Mouse (Mus musculus) midbrain, embryonic 11.5 days (tissue): ENCODE measurements around the gene Gsk3a. TPM values are rescaled to one million over a fixed set of nuclear protein-coding genes. Genes with fewer than 3 reads are reported as not detected.

Experiments
- ATAC-seq: fragments of 200-750 bp; cut with Nextera tagmentation; 2 replicates; pipeline ENCODE4 v1.8.0; 2017; ENCODE audit warnings: moderate TSS enrichment, moderate library complexity; ENCODE audit not compliant: low FRiP score
- DNase-seq: peaks from one replicate; pipeline ENCODE4 v3.0.0; 2015; ENCODE audit warnings: low spot score; ENCODE audit errors: missing footprints
- H3K27ac ChIP-seq: fragments of 300-500 bp; sonication (generic); 2 replicates; pipeline ENCODE4 v1.5.1; 2014; ENCODE audit warnings: low read depth, low read length
- H3K27me3 ChIP-seq: fragments of 300-500 bp; sonication (generic); 2 replicates; pipeline ENCODE4 v1.6.1; 2014; ENCODE audit warnings: mild to moderate bottlenecking, low read length, moderate library complexity, mixed read lengths; ENCODE audit not compliant: control insufficient read depth, insufficient read depth
- H3K36me3 ChIP-seq: fragments of 300-500 bp; sonication (generic); 2 replicates; pipeline ENCODE4 v1.6.1; 2014; ENCODE audit warnings: mild to moderate bottlenecking, low read length, moderate library complexity, mixed read lengths; ENCODE audit not compliant: control insufficient read depth, insufficient read depth
- H3K4me1 ChIP-seq: fragments of 300-500 bp; sonication (generic); 2 replicates; pipeline ENCODE4 v1.6.1; 2014; ENCODE audit warnings: low read length; ENCODE audit not compliant: control insufficient read depth, insufficient read depth
- H3K4me2 ChIP-seq: fragments of 300-500 bp; sonication (generic); 2 replicates; pipeline ENCODE4 v1.6.1; 2014; ENCODE audit warnings: mild to moderate bottlenecking, moderate library complexity
- H3K4me3 ChIP-seq: fragments of 300-500 bp; sonication (generic); 2 replicates; pipeline ENCODE4 v1.5.1; 2014; ENCODE audit warnings: low read depth, low read length
- H3K9ac ChIP-seq: fragments of 300-500 bp; sonication (generic); 2 replicates; pipeline ENCODE4 v1.6.1; 2014; ENCODE audit warnings: low read length
- H3K9me3 ChIP-seq: fragments of 300-500 bp; sonication (generic); 2 replicates; pipeline ENCODE4 v1.6.1; 2016; ENCODE audit warnings: low read length; ENCODE audit not compliant: control insufficient read depth
- WGBS: fragments of 180-500 bp; shearing (Covaris S2); extraction: QIAGEN DNeasy Blood & Tissue Kit; methylation state at CpG from one replicate; pipeline ENCODE4 v1.1.7; 2014; 5-methylcytosine and 5-hydroxymethylcytosine counted together
- polyA plus RNA-seq: library from polyadenylated mRNA; unstranded; fragments of >200 nt; fragmentation: Nextera tagmentation; extraction: Ambion mirVana; gene quantifications from 2 replicates; pipeline ENCODE4 v1.2.1, GENCODE M21; 2014

Gsk3a gene
- 12.8 and 14.6 TPM in 2 replicates for polyA plus RNA-seq

DNA sequence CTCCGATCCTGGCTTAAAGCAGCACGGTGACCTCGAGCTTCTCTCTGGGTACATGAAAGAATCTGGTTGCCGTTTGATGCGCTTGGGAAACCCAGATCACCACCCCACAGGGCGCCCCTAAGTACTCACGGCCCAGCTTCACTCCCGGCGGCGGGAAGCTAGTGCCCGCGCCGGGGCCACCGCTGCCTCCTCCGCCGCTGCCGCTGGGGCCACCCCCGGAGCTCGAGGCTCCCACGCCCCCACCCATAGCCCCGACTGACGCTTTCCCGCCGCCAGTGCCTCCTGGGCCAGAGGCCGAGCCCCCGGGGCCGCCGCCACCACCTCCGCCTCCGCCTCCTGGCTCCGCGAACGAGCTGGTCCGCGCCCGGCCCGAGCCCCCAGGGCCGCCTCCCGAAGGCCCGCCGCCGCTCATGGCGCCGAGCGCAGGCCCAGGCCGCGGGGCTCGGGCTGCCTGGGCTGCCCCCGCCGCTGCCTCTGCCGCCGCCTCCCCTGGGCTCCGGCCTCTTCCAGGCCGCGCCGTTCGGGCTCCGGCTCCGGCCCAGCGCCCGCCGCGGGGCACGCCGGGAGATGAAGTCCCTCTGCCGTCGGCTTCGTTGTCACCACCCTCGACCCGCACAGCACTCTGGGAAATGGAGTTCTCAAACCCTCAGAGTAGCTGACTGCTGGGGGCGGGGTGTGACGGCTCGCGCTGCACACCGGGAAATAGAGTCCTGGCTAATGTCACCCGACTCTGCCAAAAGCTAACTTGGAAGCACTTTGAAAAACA lies at the start of gene Gsk3a:
Gene Gsk3a (minus strand): TSS at position 603 of the 766 bp plus-strand sequence.
- H3K4me3 ChIP-seq = peak within 1 kb of the TSS; percentile 96
- peak within 1 kb of the TSS; percentile 52 for H3K27ac ChIP-seq
- WGBS = under 1% methylated on average over 59 of the region's 76 CpGs
- H3K9me3 ChIP-seq = no peaks in the 10 kb centered on the region
- H3K36me3 ChIP-seq = peaks cover 8% of the 10 kb centered on the region
- peak within 1 kb of the TSS; percentile 97 for H3K9ac ChIP-seq
- H3K4me1 ChIP-seq = peaks cover 15% of the 10 kb centered on the region
- DNase-seq (peak; percentile 92), ATAC-seq (peak; percentile 86)
- H3K4me2 ChIP-seq = peak within 1 kb of the TSS; percentile 71
- no peaks in the 10 kb centered on the region for H3K27me3 ChIP-seq

DNA sequence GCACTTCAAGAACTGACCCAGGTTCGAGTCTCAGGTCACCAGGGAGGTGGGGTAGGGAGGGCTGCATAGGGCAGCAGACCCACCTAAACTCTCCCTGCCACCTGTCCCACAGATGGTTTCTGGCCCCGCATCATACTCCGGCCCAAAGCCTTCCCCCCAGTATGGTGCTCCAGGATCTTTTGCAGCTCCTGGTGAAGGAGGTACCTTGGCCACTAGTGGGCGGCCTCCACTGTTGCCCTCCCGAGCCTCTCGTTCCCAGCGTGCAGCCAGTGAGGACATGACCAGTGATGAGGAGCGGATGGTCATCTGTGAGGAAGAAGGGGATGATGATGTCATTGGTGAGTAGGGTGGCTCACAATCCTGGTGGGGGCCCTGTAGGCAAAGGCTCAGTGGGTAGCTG lies 49.3 kb upstream of the Gsk3a start:
- ATAC-seq (no peak), DNase-seq (no peak)
- Histone ChIP-seq H3K4me1 (peaks cover 20% of the 10 kb centered on the region), H3K9ac (no peak overlapping the region), H3K4me3 (no peak overlapping the region), H3K27me3 (no peaks in the 10 kb centered on the region), H3K9me3 (peaks cover 3% of the 10 kb centered on the region; the same call in 1 of the 2 replicates), H3K36me3 (peaks cover 53% of the 10 kb centered on the region), H3K4me2 (no peak overlapping the region), H3K27ac (no peak overlapping the region)
- WGBS = 85% methylated on average over 8 of the region's 8 CpGs

DNA sequence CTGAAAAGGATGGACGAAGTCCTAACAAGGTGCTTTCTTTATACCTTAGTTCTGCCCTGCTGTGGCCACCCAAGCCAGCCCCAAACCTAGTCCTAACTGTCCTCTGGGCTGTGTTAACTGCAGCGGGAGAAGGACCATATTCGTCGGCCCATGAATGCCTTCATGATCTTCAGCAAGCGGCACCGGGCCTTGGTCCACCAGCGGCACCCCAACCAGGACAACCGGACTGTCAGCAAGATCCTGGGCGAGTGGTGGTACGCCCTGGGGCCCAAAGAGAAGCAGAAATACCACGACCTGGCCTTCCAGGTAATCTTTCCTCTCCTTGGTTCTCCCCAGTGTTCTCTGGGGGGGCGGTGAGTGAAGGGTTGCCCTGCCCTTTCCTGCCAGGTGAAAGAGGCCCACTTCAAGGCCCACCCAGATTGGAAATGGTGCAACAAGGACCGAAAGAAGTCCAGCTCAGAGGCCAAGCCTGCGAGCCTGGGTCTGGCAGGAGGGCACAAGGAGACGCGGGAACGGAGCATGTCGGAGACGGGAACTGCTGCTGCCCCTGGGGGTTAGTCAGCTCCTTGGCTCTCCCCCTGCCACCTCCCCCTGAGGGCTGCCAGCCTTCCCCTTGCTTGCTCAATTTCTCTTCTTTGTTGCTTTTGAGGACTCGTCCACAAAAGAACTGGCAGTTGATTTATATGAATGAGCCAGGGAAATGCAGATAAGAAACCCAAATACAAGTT lies 48.0 kb upstream of the Gsk3a start:
- no peak overlapping the region for H3K27ac ChIP-seq
- peaks cover 47% of the 10 kb centered on the region for H3K36me3 ChIP-seq
- no peaks in the 10 kb centered on the region for H3K27me3 ChIP-seq
- no peak overlapping the region for H3K4me3 ChIP-seq
- WGBS = 91% methylated on average over 20 of the region's 20 CpGs
- no peak overlapping the region for H3K9ac ChIP-seq
- peaks cover 3% of the 10 kb centered on the region; the same call in 1 of the 2 replicates for H3K9me3 ChIP-seq
- DNase-seq (no peak), ATAC-seq (no peak)
- H3K4me2 ChIP-seq = no peak overlapping the region
- H3K4me1 ChIP-seq = peaks cover 31% of the 10 kb centered on the region

DNA sequence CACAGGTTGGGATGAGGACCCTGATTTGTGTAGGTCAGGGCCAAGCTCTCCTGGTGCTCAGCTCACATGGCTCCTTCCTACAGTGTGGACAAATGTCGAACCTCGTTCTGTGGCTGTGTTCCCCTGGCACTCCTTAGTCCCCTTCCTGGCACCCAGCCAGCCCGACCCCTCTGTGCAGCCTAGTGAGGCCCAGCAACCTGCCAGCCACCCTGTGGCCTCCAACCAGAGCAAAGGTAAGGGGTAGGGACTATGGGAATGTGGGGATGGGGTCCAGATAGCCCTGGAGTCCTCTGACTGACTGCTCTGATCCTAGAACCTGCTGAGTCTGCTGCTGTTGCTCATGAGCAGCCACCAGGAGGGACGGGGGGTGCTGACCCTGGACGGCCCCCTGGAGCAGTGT lies 47.1 kb upstream of the Gsk3a start:
- H3K27ac ChIP-seq = no peak overlapping the region
- H3K27me3 ChIP-seq = no peaks in the 10 kb centered on the region
- ATAC-seq = no peak
- H3K36me3 ChIP-seq = peaks cover 38% of the 10 kb centered on the region
- H3K9ac ChIP-seq = no peak overlapping the region
- H3K9me3 ChIP-seq = peaks cover under 1% of the 10 kb centered on the region; the same call in 1 of the 2 replicates
- WGBS = 90% methylated on average over 5 of the region's 5 CpGs
- H3K4me1 ChIP-seq = peaks cover 40% of the 10 kb centered on the region
- DNase-seq = no peak
- H3K4me3 ChIP-seq = 0 out of 2 replicates have a peak overlapping the region, but pooled peaks have one; percentile 3
- no peak overlapping the region; the same call in 1 of the 2 replicates for H3K4me2 ChIP-seq

DNA sequence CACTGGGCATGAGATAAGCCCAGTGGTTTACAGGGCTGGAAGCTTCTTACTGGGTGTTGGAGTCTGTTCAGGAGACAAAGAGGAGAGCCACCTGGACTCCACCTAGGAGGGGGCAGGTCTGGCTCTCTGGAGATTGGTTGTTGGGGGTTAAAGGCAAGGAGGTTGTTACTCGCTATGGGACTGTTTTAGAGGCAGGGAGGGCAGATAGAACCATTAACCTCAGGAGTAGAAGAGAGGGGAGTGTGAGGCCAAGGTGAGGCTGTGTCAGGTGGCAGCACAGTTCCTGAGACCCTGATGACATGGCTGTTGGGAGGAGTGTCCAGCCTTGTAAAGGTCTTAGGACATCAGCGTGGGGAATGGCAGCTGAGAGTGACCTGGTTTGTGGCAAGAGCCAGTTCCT lies 46.5 kb upstream of the Gsk3a start:
- 76% methylated on average over 2 of the region's 2 CpGs for WGBS
- Histone ChIP-seq H3K9me3 (no peaks in the 10 kb centered on the region), H3K4me2 (peak overlapping the region; percentile 97), H3K27me3 (no peaks in the 10 kb centered on the region), H3K4me1 (peaks cover 46% of the 10 kb centered on the region), H3K9ac (peak overlapping the region; percentile 83), H3K36me3 (peaks cover 32% of the 10 kb centered on the region), H3K4me3 (peak overlapping the region; percentile 83), H3K27ac (no peak overlapping the region)
- ATAC-seq (no peak), DNase-seq (no peak)

DNA sequence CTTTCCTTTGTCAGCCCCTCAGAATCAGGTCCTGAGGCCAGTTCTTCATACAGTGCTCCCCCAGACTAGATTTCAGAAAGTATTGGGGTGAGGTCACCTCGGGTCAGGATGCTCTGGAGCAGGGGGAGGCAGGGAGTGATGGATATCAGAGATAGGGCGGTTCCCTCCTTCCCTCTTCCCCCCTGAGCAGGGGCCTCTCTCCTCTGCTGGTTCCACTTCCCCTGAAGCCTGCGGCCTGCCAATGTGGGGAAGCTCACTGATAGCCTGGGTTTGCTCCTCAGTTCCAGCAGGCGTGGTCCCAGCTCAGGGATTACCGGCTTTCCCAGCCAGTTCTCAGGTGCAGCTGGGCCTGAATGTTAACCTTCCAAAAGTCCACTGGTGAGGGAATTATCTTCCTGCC lies 46.0 kb upstream of the Gsk3a start:
- Histone ChIP-seq H3K4me3 (peak overlapping the region; percentile 83), H3K9ac (peak overlapping the region; percentile 83), H3K36me3 (peaks cover 27% of the 10 kb centered on the region), H3K27ac (peak overlapping the region; percentile 16; the same call in 1 of the 2 replicates), H3K4me2 (peak overlapping the region; percentile 97), H3K27me3 (no peaks in the 10 kb centered on the region), H3K9me3 (no peaks in the 10 kb centered on the region), H3K4me1 (peaks cover 46% of the 10 kb centered on the region)
- 26% methylated on average over 5 of the region's 5 CpGs for WGBS
- DNase-seq (no peak), ATAC-seq (no peak)

DNA sequence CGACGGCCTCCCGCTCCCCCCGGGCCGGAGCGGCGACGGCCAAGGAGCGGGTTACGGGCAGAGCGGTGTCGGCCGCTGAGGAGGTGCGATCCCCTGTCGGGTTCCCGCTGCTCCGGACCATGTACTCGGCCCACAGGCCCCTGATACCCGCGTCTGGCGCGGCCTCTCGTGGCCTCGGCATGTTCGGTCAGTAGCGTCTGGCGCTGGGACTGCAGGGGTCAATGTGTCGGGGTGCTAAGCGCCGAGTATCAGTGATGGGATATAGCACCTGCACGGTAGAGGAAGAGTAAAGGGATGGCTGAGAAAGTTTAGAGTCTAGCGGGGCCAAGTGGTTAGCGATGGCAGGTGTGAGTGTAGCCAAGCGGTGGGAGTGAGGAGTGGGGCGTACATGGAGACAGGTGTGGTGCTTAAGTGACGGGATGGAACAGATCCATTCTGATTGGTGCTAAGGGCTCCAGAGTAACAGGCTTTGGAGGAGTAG lies 45.1 kb upstream of the Gsk3a start:
- ATAC-seq (peak; percentile 5; the same call in 1 of the 2 replicates), DNase-seq (peak; percentile 95)
- Histone ChIP-seq H3K4me1 (peaks cover 49% of the 10 kb centered on the region), H3K27ac (peak overlapping the region; percentile 97), H3K36me3 (peaks cover 18% of the 10 kb centered on the region), H3K27me3 (no peaks in the 10 kb centered on the region), H3K4me2 (peak overlapping the region; percentile 97), H3K9ac (peak overlapping the region; percentile 83), H3K4me3 (peak overlapping the region; percentile 83), H3K9me3 (no peaks in the 10 kb centered on the region)
- under 1% methylated on average over 32 of the region's 36 CpGs for WGBS

DNA sequence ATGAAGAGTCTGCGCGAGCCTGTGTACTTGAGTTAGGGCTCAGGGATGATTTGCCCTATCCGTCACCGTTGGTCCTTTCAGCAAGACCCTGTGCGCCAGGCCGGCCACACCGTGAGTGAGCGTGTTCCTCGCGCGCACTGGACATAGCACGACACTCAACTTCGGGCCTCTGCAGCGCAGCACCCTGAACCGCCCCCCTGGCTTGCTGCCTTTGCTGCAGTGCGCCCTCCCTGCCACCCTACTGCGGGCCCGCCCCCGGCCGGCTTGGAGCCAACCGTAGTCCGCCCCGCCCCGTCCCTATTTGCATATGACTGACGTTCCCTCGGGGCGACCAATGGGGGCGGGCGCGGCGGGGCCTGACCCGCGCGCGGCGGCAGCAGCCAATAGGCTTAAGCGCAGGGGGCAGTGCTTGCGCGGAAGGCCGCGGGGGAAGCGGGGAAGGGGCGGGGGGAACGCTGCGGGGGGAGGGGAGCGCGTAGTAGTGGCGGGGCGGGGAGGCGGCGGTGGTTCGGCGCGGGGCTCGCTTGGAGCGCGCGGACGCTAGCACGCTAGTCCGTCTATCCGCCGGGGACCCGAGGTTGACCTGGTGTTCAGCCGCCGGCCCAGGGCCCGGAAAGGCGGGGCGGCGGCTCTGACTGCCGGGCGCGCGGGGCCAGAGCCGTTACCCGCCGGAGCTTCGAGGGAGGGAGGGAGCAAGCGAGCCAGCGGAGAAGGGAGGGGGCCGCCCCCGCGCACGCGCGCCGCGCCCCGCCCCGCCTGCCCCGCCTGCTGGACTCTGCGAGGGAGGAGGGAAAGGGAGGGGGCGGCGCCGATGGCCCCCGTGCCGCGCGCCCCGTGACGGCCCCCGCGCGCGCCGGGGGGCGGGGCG lies 44.3 kb upstream of the Gsk3a start:
- WGBS = 1% methylated on average over 70 of the region's 108 CpGs
- peak; percentile 99 for DNase-seq
- Histone ChIP-seq H3K9ac (peak overlapping the region; percentile 83), H3K4me2 (peak overlapping the region; percentile 97), H3K4me1 (peaks cover 53% of the 10 kb centered on the region), H3K27me3 (no peaks in the 10 kb centered on the region), H3K4me3 (peak overlapping the region; percentile 83), H3K27ac (peak overlapping the region; percentile 97), H3K36me3 (peaks cover 14% of the 10 kb centered on the region), H3K9me3 (no peaks in the 10 kb centered on the region)
- peak; percentile 82 for ATAC-seq
